Mouse (Mus musculus) bone marrow, adult 2 months (tissue): ENCODE measurements at regions not wholly inside any gene's neighbourhood (a gene's known extent, or its start where the extent isn't known, plus 50 kb on each side); places are given as distances from the start of the nearest gene placed in this dataset.

ENCODE experiments used
- CTCF ChIP-seq: fragments of 200-500 bp; IDR thresholded peaks from 2 replicates; pipeline ENCODE4 v1.5.1; 2011; ENCODE audit warnings: low read length, control low read depth; ENCODE audit not compliant: control insufficient read depth, insufficient read depth
- POLR2A ChIP-seq: fragments of 200-500 bp; IDR thresholded peaks from 2 replicates; pipeline ENCODE4 v1.6.1; 2011; ENCODE audit warnings: low read depth, mild to moderate bottlenecking, control low read depth, low read length, borderline replicate concordance; ENCODE audit not compliant: control insufficient read depth

DNA sequence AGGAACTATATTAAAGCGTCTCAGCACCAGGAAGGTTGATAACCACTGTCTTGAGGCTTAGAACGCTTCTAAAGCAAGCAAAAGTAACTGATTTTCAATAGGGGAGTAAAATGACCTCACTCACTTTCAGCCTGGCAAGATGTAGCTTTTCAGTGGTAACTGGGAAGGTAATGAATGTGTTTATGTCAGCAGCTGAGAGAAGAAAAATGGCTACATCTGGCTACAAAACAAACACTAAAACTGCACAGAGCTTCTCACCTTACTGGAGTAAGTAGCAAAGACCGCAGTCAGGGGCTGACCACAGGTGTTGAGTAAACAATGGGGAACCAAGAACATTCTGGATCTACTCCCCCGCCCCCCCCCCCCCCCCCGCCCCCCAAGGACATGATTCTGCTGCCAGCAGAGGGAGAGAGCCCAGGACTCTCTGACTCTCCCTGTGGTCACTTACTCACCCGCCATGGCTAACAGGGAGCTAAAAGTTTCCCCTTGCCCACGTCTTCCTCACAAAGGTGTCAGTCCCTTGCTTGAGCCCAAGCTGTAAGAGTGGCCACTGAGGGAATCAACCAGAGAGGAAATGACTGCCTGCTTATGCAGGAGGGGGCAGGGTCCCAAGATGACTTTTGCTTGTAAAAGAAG is 75.1 kb downstream of the Gm33543 start:
- no peak for TF ChIP-seq CTCF
- TF ChIP-seq POLR2A: no peak
